Mouse (Mus musculus): ENCODE measurements at regions not wholly inside any gene's neighbourhood (a gene's known extent, or its start where the extent isn't known, plus 50 kb on each side); places are given as distances from the start of the nearest gene placed in this dataset.

- peak; percentile 59; the same call in 1 of the 2 replicates for ATAC-seq
- no peaks in the 10 kb centered on the region for H3K36me3 ChIP-seq (ENCODE audit: control insufficient read depth, insufficient read depth)
- H3K27ac ChIP-seq (ENCODE audit: low read depth, low read length): no peak overlapping the region
These were observed 138.1 kb upstream of the Lef1 start for GRCm38 (mm10) chr3:130972126-130972525.

GRCm38 (mm10) chr3:130965275-130965674 lies 145.0 kb upstream of the Lef1 start:
- H3K27ac ChIP-seq (ENCODE audit: low read depth, low read length): no peak overlapping the region
- TF ChIP-seq CTCF (IDR thresholded peaks at IDR 0.05; ENCODE audit: low read depth): no peak
- no peak for ATAC-seq
- H3K27me3 ChIP-seq (replicated peaks; ENCODE audit: control insufficient read depth, insufficient read depth, low read length): 0 out of 2 replicates have a peak, but pooled peaks cover 4% of the 10 kb centered on the region
- no peak overlapping the region for H3K9ac ChIP-seq (ENCODE audit: low read depth, low read length)
- 89% methylated on average over 3 of the region's 3 CpGs for WGBS
- H3K4me1 ChIP-seq (replicated peaks; ENCODE audit: control insufficient read depth, insufficient read depth, low read length): no peaks in the 10 kb centered on the region
- no peaks in the 10 kb centered on the region for H3K9me3 ChIP-seq (ENCODE audit: control insufficient read depth)
- no peak overlapping the region for H3K4me3 ChIP-seq (ENCODE audit: low read depth, low read length)
- H3K4me2 ChIP-seq (replicated peaks; ENCODE audit: low read depth): no peak overlapping the region
- H3K36me3 ChIP-seq (ENCODE audit: control insufficient read depth, insufficient read depth): no peaks in the 10 kb centered on the region

More at GRCm38 (mm10) chr3:130972126-130972525, 138.1 kb upstream of the Lef1 start:
- no peak for TF ChIP-seq CTCF (IDR thresholded peaks at IDR 0.05; ENCODE audit: low read depth)
- H3K4me1 ChIP-seq (replicated peaks; ENCODE audit: control insufficient read depth, insufficient read depth, low read length): no peaks in the 10 kb centered on the region
- WGBS: 65% methylated on average over 2 of the region's 2 CpGs
- no peak overlapping the region for H3K4me2 ChIP-seq (replicated peaks; ENCODE audit: low read depth)
- no peaks in the 10 kb centered on the region for H3K27me3 ChIP-seq (replicated peaks; ENCODE audit: control insufficient read depth, insufficient read depth, low read length)
- no peaks in the 10 kb centered on the region for H3K9me3 ChIP-seq (ENCODE audit: control insufficient read depth)
- H3K9ac ChIP-seq (ENCODE audit: low read depth, low read length): no peak overlapping the region
- H3K4me3 ChIP-seq (ENCODE audit: low read depth, low read length): no peak overlapping the region

- H3K4me1 ChIP-seq (replicated peaks; ENCODE audit: control insufficient read depth, insufficient read depth, low read length): no peaks in the 10 kb centered on the region
- H3K4me3 ChIP-seq (ENCODE audit: low read depth, low read length): no peak overlapping the region
- no peaks in the 10 kb centered on the region for H3K9me3 ChIP-seq (ENCODE audit: control insufficient read depth)
- H3K27me3 ChIP-seq (replicated peaks; ENCODE audit: control insufficient read depth, insufficient read depth, low read length): 0 out of 2 replicates have a peak, but pooled peaks cover 4% of the 10 kb centered on the region
- no peak for ATAC-seq
- H3K9ac ChIP-seq (ENCODE audit: low read depth, low read length): no peak overlapping the region
- H3K27ac ChIP-seq (ENCODE audit: low read depth, low read length): no peak overlapping the region
- no peaks in the 10 kb centered on the region for H3K36me3 ChIP-seq (ENCODE audit: control insufficient read depth, insufficient read depth)
- 92% methylated on average over 6 of the region's 6 CpGs for WGBS
- no peak for TF ChIP-seq CTCF (IDR thresholded peaks at IDR 0.05; ENCODE audit: low read depth)
- H3K4me2 ChIP-seq (replicated peaks; ENCODE audit: low read depth): no peak overlapping the region
These were observed 146.2 kb upstream of the Lef1 start for GRCm38 (mm10) chr3:130964088-130964487.

- H3K27ac ChIP-seq (ENCODE audit: low read depth, low read length): no peak overlapping the region
- no peaks in the 10 kb centered on the region for H3K4me1 ChIP-seq (replicated peaks; ENCODE audit: control insufficient read depth, insufficient read depth, low read length)
- H3K9me3 ChIP-seq (ENCODE audit: control insufficient read depth): no peaks in the 10 kb centered on the region
- no peak overlapping the region for H3K4me3 ChIP-seq (ENCODE audit: low read depth, low read length)
- 40% methylated on average over 11 of the region's 11 CpGs for WGBS
- H3K4me2 ChIP-seq (replicated peaks; ENCODE audit: low read depth): no peak overlapping the region
- H3K27me3 ChIP-seq (replicated peaks; ENCODE audit: control insufficient read depth, insufficient read depth, low read length): 0 out of 2 replicates have a peak, but pooled peaks cover 4% of the 10 kb centered on the region
- TF ChIP-seq CTCF (IDR thresholded peaks at IDR 0.05; ENCODE audit: low read depth): no peak
- H3K9ac ChIP-seq (ENCODE audit: low read depth, low read length): no peak overlapping the region
- no peaks in the 10 kb centered on the region for H3K36me3 ChIP-seq (ENCODE audit: control insufficient read depth, insufficient read depth)
- ATAC-seq: no peak
These were observed 146.6 kb upstream of the Lef1 start for GRCm38 (mm10) chr3:130963625-130964024.

- Histone ChIP-seq H3K4me1 (replicated peaks; ENCODE audit: control insufficient read depth, insufficient read depth, low read length) (no peaks in the 10 kb centered on the region), H3K4me3 (ENCODE audit: low read depth, low read length) (no peak overlapping the region), H3K36me3 (ENCODE audit: control insufficient read depth, insufficient read depth) (no peaks in the 10 kb centered on the region), H3K9me3 (ENCODE audit: control insufficient read depth) (no peaks in the 10 kb centered on the region), H3K27me3 (replicated peaks; ENCODE audit: control insufficient read depth, insufficient read depth, low read length) (0 out of 2 replicates have a peak, but pooled peaks cover 4% of the 10 kb centered on the region), H3K27ac (ENCODE audit: low read depth, low read length) (no peak overlapping the region), H3K9ac (ENCODE audit: low read depth, low read length) (no peak overlapping the region), H3K4me2 (replicated peaks; ENCODE audit: low read depth) (no peak overlapping the region)
- no peak for TF ChIP-seq CTCF (IDR thresholded peaks at IDR 0.05; ENCODE audit: low read depth)
- no peak for ATAC-seq
- WGBS: 78% methylated on average over 12 of the region's 12 CpGs
These were observed 147.4 kb upstream of the Lef1 start for GRCm38 (mm10) chr3:130962701-130963472.

GRCm38 (mm10) chr3:130962151-130962633 lies 148.1 kb upstream of the Lef1 start:
- ATAC-seq: no peak
- no peak overlapping the region for H3K27ac ChIP-seq (ENCODE audit: low read depth, low read length)
- H3K4me3 ChIP-seq (ENCODE audit: low read depth, low read length): no peak overlapping the region
- H3K4me1 ChIP-seq (replicated peaks; ENCODE audit: control insufficient read depth, insufficient read depth, low read length): no peaks in the 10 kb centered on the region
- 0 out of 2 replicates have a peak, but pooled peaks cover 4% of the 10 kb centered on the region for H3K27me3 ChIP-seq (replicated peaks; ENCODE audit: control insufficient read depth, insufficient read depth, low read length)
- TF ChIP-seq CTCF (IDR thresholded peaks at IDR 0.05; ENCODE audit: low read depth): no peak
- no peaks in the 10 kb centered on the region for H3K36me3 ChIP-seq (ENCODE audit: control insufficient read depth, insufficient read depth)
- H3K9me3 ChIP-seq (ENCODE audit: control insufficient read depth): no peaks in the 10 kb centered on the region
- H3K9ac ChIP-seq (ENCODE audit: low read depth, low read length): no peak overlapping the region
- WGBS: 59% methylated on average over 14 of the region's 14 CpGs
- H3K4me2 ChIP-seq (replicated peaks; ENCODE audit: low read depth): no peak overlapping the region

All from intestine, postnatal 0 days (tissue).